Mouse (Mus musculus) testis, adult 2 months (tissue): Measurements from ENCODE around the gene Dyrk2.

Experiments used
- CTCF ChIP-seq: fragments of 200-500 bp; IDR thresholded peaks from 2 replicates; pipeline ENCODE4 v1.5.1; 2012; ENCODE audit warnings: low read depth, mild to moderate bottlenecking, inconsistent platforms, low read length, moderate library complexity; ENCODE audit not compliant: control insufficient read depth, insufficient read depth, insufficient replicate concordance
- POLR2A ChIP-seq: fragments of 200-500 bp; IDR thresholded peaks from 2 replicates; pipeline ENCODE4 v1.6.1; 2012; ENCODE audit warnings: low read depth, mild to moderate bottlenecking, inconsistent platforms, low read length, moderate library complexity; ENCODE audit not compliant: control insufficient read depth

DNA sequence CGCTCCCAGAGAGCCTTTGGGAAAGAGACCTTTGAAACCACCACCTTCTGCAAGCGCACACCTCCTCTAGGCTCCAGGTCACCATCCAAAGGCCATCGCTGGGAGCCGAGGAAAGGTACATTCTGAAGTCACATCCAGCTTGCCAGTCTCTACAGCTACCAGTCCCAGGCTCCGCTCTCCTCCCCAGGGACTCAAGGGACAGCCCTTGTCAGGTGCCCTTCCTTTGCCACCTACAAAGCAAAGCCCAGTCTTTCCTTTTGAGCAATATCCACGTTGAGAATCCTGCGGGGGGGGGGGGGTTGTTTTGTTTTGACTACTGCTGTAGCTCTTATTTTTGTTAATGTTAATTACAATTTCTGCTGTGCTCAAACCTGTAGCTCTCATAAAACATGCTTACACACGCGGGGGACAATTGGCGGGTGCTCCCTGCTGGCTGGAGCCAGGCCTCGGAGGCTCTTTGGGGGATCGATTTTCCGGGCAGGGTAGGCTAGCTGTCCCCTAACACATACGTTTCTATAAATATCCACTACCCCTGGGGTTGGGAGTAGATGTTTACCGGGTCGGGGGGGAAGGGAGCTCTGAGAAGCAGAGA, 2.6 kb downstream of the Dyrk2 start:
- TF ChIP-seq CTCF = no peak
- no peak for TF ChIP-seq POLR2A
